Mouse (Mus musculus) layer of hippocampus, postnatal 14 days (tissue): ENCODE measurements around the gene Dicer1. TPM values are rescaled to one million over a fixed set of nuclear protein-coding genes. Genes with fewer than 3 reads are reported as not detected.

Experiments
- DNase-seq, 2 experiments: peaks; one replicate each; pipeline ENCODE4 v3.0.0; 2021 to 2022; ENCODE audit warnings: low spot score in 2 of 2, mixed read lengths in 1 of 2
- total RNA-seq, 2 experiments: library from RNA; stranded (reverse); gene quantifications; 2 replicates each; pipeline ENCODE4 v1.2.3; 2021

Dicer1 gene
- total RNA-seq, 2 experiments from 2014 or later, result 54.1 to 61.0 TPM

DNA sequence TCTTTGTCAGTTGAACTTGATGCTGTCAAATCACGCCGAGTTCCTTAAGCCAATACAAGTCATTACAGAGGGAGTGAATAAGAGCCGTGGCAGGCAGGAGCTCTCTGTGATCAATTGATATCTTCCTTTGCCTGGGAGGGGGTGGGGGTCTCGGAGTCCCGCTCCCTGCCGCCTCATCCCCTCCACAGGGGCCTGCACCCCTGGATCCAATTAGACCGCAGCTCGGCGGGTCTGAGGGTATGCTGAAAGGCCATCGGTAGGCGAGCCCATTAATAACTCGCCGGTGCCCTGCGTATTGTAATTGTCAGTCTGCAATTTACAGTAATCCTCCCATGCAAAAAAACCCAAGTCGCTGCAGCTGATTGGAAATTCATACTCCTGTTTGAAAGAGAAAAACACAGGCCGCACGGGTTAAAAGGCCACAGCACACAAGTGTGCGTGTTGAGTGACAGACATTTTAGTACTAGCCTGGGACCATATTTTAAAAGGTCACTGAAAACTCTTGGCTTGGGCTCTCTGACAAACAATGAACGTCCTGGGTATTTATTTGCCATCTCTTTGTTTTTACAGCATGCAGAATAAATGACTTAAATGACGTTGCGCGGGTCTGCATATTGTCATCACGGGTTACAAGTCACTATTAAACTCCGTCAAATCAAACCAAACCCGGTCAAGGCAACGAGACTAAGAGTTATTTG, 72.5 kb downstream of the Dicer1 start:
- no peak for DNase-seq

DNA sequence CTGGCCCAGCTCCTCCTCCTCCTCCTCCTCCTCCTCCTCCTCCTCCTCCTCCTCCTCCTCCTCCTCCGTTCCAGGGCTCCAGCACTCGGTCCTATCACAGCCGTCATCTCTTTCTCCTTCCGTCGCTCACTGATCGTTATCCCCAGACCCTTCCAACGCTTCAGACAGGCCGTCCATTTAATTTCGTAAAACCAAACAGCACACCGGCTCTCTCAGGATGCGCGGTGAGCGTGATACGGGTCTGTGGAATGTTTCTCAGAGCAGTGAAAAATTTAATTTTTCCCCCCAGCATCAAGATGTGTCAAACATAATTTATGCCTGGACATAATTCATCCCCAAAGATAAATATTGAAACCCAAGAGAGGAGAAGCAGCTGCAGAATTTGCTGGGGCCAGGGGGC, 73.3 kb downstream of the Dicer1 start:
- no peak for DNase-seq

DNA sequence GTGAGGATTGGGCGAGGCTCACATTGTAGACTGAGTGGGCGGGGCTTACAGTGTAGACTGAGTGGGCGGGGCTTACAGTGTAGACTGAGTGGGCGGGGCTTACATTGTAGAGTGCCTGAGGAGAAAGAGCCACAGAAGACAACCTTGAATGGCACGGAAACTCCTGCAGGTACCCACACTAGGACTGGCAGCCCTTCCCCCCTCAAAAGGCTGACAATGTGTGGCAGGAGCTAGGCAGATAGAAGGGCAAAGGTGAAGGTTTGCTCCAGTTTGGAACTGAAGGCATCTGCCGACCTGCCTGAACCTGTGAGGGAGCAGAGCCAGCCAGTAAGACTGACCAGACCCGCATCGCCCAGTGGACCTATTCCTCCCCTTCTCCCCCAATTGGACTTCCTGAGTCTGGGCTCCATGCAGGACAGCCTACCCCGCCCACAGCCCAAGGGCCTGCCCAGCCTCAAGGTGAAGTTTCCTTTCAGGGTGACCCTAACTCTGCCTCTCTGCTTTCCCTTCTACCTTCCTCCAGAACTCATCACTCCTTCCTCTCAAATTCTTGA, 74.3 kb downstream of the Dicer1 start:
- DNase-seq, result no peak

- DNase-seq, result no peak
Observed at GRCm38 (mm10) chr12:104676535-104677370, 75.0 kb downstream of the Dicer1 start.

GRCm38 (mm10) chr12:104672976-104673375, 78.8 kb downstream of the Dicer1 start:
- no peak for DNase-seq

GRCm38 (mm10) chr12:104672406-104672805, 79.3 kb downstream of the Dicer1 start:
- DNase-seq, result no peak

GRCm38 (mm10) chr12:104667846-104668245, 83.9 kb downstream of the Dicer1 start:
- DNase-seq, result no peak

GRCm38 (mm10) chr12:104665951-104666350, 85.8 kb downstream of the Dicer1 start:
- no peak for DNase-seq

DNA sequence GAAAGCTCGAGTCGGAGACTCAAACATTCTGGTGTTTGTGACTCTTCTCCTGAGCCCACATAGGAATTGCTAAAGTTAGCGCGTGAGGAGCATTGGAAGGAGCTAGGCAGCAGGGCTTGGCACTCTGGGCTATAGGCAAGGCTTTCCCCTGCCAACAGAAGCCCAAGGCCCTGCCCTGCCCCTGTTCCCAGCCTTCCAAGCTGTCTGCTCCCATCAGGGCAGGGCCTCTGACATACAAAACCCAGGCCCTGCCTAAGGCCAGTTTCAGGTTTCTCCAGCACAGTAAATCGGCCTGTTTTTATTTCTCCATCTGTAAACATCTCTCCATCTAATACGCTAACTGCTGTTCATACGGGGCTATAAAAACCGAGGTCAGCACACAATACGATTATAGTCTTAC, 86.2 kb downstream of the Dicer1 start:
- DNase-seq, result no peak

DNA sequence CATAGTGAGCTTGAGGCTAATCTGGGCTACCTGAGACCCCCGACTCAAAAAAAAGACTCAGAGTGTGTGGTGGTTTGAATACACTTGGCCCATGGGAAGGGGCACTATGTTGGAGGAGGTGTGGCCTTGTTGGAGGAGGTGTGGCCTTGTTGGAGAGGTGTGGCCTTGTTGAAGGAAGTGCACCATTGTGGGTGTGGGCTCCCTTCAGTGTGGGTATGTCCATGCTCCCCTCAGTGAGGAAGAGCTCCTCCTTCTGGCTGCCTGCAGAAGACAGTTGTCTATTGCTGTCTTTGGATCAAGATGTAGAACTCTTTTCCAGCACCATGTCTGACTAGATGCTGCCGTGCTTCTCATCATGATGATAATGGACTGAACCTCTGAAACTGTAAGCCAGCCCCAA, 95.6 kb downstream of the Dicer1 start:
- no peak for DNase-seq

DNA sequence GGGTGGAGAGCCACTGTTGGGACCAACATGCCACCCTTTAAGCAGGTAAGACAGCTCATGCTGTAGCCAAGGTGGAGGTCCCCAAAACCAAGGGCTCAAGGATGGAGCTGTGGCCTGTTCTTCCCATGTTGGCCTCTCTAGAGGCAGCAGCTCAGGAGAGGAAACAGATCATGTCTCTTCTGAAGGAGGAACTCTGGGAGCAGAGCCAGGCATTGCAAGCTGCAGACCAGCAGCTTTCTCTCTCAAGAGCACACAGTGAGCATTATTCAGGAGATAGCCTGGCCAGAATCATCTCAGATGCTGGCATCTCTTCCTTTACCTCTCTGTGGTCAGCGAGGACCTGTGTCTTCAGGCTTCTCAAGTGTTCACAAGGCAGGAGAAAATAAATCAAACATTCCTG, 96.7 kb downstream of the Dicer1 start:
- peak in 1 of 2 experiments; percentile 10 for DNase-seq

DNA sequence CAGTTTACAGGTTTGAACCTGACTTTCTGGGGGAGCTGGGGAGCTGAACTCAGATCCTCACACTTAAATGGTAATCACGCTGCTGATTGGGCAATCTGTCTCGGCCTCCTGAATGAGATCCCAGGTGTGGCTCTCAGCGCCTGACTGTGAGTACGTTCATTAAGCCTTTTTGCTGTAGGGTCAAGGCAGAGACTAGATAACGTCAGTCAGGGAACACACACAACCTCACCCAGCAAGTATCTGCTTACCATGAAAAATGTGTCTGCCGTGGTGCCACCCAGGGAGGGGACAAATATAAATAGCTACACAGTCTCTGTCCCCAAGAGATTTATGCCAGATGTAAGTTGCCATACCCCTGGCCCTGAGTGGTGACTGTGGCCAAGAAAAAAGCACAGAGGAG, 99.7 kb downstream of the Dicer1 start:
- DNase-seq, result no peak

- DNase-seq, result no peak
Observed at GRCm38 (mm10) chr12:104651269-104651668, 100.5 kb downstream of the Dicer1 start.

GRCm38 (mm10) chr12:104650510-104651260, 101.1 kb downstream of the Dicer1 start:
- DNase-seq, result no peak

GRCm38 (mm10) chr12:104648366-104648765, 103.4 kb downstream of the Dicer1 start:
- DNase-seq, result no peak

DNA sequence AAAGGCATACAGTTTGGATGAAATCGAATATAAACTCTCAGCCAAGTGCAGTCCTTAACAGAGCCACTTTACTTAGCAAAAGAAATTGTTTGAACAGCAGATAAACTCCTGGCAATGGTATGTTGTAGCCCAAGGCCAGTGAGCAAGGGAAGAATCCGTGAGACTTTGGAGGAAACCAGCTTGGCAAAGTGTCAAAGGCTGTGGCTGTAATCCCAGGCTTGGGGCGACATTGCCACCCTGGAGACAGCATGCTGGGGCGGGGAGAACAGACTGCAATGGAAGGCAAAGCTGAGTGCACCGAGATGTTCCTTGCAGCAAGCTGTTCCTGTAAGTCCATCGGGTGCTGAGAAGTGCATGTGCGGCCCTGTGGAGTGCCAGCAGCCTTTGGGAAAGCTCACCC, 109.4 kb downstream of the Dicer1 start:
- peak; percentile 13 to 27 for DNase-seq

GRCm38 (mm10) chr12:104640934-104641333, 110.8 kb downstream of the Dicer1 start:
- no peak for DNase-seq

DNA sequence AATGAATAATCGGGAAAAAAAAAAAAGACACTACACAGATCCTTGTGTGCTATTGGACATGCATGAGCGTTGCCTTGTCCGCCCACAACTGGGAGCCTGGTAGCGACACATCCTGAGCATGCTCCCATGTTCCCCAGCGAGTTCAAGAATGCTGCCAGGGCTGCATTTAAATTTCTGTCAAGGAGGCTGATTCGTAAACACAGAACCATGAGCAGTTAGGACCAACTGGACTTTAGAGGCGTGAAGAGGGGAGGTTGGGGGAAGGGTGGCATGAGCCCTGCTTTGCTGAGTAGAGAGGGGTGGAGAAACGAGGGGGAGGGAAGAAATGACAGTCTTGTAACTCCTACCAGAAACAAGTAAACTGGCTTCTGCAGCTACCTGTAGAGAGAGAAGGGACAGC, 113.6 kb downstream of the Dicer1 start:
- no peak for DNase-seq
